Mouse (Mus musculus) spleen, adult 2 months (tissue): ENCODE data around the gene Mylk. TPM values are rescaled to one million over a fixed set of nuclear protein-coding genes. Genes with fewer than 3 reads are reported as not detected.

Source experiments
- DNase-seq, 2 experiments: peaks; one replicate each; pipeline versions ENCODE4 v3.0.0 to v3.0.0-alpha.2; 2012 to 2021; ENCODE audit warnings: low spot score in 2 of 2, low read depth in 1 of 2
- H3K27ac ChIP-seq: fragments of 200-500 bp; 2 replicates; pipeline ENCODE4 v1.5.1; 2012; ENCODE audit warnings: low read length, inconsistent platforms; ENCODE audit not compliant: insufficient read depth
- H3K27me3 ChIP-seq: fragments of 200-500 bp; 2 replicates; pipeline ENCODE4 v1.6.1; 2012; ENCODE audit warnings: mild to moderate bottlenecking, moderate library complexity, low read length, inconsistent platforms; ENCODE audit not compliant: control insufficient read depth, insufficient read depth
- H3K36me3 ChIP-seq: fragments of 200-500 bp; 2 replicates; pipeline ENCODE4 v1.6.1; 2012; ENCODE audit warnings: mild to moderate bottlenecking, low read length, inconsistent platforms; ENCODE audit not compliant: control insufficient read depth, insufficient read depth
- H3K4me1 ChIP-seq: fragments of 200-500 bp; 2 replicates; pipeline ENCODE4 v1.6.1; 2011; ENCODE audit warnings: inconsistent platforms; ENCODE audit not compliant: control insufficient read depth, insufficient read depth, insufficient read length
- H3K4me3 ChIP-seq: fragments of 200-500 bp; 2 replicates; pipeline ENCODE4 v1.5.1; 2011; ENCODE audit warnings: mild to moderate bottlenecking, inconsistent platforms; ENCODE audit not compliant: insufficient read depth, insufficient read length; ENCODE audit errors: extremely low read depth
- CTCF ChIP-seq: fragments of 200-500 bp; IDR thresholded peaks from 2 replicates; pipeline ENCODE4 v1.5.1; 2011; ENCODE audit warnings: mild to moderate bottlenecking, inconsistent platforms; ENCODE audit not compliant: insufficient read depth, insufficient read length, insufficient replicate concordance; ENCODE audit errors: extremely low read depth
- POLR2A ChIP-seq: fragments of 200-500 bp; IDR thresholded peaks from 2 replicates; pipeline ENCODE4 v1.6.1; 2011; ENCODE audit warnings: low read depth, low read length, inconsistent platforms
- WGBS: fragments of 180-500 bp; shearing (Covaris S2); methylation state at CpG from one replicate; pipeline ENCODE4 v1.1.7; 2018; 5-methylcytosine and 5-hydroxymethylcytosine counted together
- polyA plus RNA-seq: library from polyadenylated mRNA; depleted of rRNA; stranded (reverse); fragments of >200 nt; gene quantifications from 2 replicates; pipeline ENCODE4 v1.2.3, GENCODE M21; 2012; rRNA removed

Gene Mylk
- polyA plus RNA-seq, 1 experiment, result 41.9 TPM

DNA sequence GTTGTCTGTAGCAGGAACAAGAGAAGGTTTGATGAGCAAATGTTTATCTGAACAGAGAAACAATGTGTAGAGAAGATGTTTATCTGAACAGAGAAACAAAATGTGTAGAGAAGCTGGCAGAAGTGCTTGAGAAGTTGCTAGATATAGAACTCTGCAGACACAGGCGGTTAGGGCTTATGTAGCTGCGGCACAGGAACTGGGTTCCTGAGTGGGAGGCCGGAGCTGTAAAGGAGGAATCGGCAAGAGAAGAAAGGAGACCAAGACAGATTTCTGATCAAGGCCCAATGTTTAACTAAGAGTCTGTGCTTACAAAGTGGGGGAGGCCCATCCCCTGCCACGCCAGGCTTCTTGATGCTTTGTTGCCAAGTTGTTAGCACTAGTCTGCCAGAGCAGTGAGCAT is 291.7 kb downstream of the Mylk start:
- DNase-seq, result no peak
- Histone ChIP-seq H3K4me3 (no peak overlapping the region), H3K27ac (no peak overlapping the region), H3K36me3 (no peaks in the 10 kb centered on the region; the same call in 1 of the 2 replicates), H3K4me1 (peaks cover 4% of the 10 kb centered on the region; the same call in 1 of the 2 replicates), H3K27me3 (no peaks in the 10 kb centered on the region)
- 77% methylated on average over 5 of the region's 5 CpGs for WGBS
- no peak for TF ChIP-seq CTCF
- no peak for TF ChIP-seq POLR2A

DNA sequence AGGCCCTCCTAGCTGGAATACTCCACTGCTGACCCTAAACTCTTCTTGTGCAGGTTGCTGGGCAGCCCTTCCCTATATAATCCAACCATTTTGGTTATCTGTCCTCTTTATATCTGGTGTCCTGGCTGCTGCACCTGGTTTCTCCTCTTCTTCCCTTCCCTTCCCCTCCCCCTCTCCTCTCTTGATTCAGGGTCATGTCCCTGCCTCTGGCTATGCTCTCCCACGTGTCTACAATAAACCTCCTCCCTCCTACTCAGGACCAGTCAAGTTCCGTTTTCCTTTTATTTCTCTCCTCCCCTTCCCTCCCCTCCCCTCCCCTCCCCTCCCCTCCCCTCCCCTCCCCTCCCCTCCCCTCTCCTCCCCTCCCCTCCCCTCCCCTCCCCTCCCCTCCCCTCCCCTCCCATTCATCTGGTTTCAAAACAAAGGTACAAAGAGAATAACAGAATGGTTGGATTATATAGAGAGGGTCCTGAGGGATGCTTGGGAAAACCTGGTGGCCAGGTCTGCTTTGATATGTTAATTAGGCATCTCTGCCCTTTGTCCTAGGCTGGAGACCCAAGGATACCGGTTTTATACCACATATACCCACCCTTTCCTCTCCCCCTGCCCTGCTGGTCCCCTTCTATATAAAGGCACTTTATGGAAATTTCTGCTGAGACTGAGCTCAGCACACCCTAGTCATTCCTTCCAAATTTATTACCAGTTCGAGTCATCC is 293.5 kb downstream of the Mylk start:
- H3K27me3 ChIP-seq, result no peaks in the 10 kb centered on the region
- 71% methylated on average over 4 of the region's 4 CpGs for WGBS
- no peaks in the 10 kb centered on the region; the same call in 1 of the 2 replicates for H3K36me3 ChIP-seq
- TF ChIP-seq CTCF (no peak), POLR2A (no peak)
- no peak overlapping the region for H3K27ac ChIP-seq
- DNase-seq, result no peak
- H3K4me1 ChIP-seq, result peaks cover 4% of the 10 kb centered on the region; the same call in 1 of the 2 replicates
- H3K4me3 ChIP-seq, result no peak overlapping the region

GRCm38 (mm10) chr16:35040154-35040553 is 295.1 kb downstream of the Mylk start:
- TF ChIP-seq POLR2A (no peak), CTCF (no peak)
- H3K4me1 ChIP-seq, result no peaks in the 10 kb centered on the region; the same call in 1 of the 2 replicates
- H3K27ac ChIP-seq, result no peak overlapping the region
- H3K36me3 ChIP-seq, result no peaks in the 10 kb centered on the region; the same call in 1 of the 2 replicates
- H3K4me3 ChIP-seq, result no peak overlapping the region
- H3K27me3 ChIP-seq, result no peaks in the 10 kb centered on the region
- no peak for DNase-seq
- WGBS, result 84% methylated on average over 1 of the region's 1 CpGs

DNA sequence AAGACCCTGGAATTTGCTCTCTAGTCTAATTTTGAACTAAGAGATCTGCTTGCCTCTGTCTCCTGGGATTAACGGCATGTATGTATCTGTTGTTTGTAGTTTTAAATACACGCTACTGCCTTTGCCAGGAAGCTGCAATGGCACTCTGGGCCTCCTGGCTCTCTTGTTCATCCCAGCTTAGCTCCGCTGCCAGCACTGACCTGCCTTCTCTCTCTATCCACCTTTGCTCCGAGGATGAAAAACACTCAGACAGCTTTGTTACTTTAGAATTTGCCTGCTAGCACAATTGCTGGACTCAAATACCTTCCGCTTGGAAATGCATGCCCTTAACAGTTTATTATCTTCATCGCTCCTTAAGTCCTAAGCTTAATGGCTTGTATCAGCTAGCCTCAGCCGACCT is 296.0 kb downstream of the Mylk start:
- WGBS, result 96% methylated on average over 7 of the region's 7 CpGs
- TF ChIP-seq POLR2A (no peak), CTCF (no peak)
- no peaks in the 10 kb centered on the region for H3K27me3 ChIP-seq
- DNase-seq, result no peak
- H3K4me3 ChIP-seq, result no peak overlapping the region
- no peak overlapping the region for H3K27ac ChIP-seq
- peaks cover under 1% of the 10 kb centered on the region for H3K36me3 ChIP-seq
- no peaks in the 10 kb centered on the region for H3K4me1 ChIP-seq

- TF ChIP-seq POLR2A (no peak), CTCF (no peak)
- DNase-seq, result no peak
- WGBS, result 89% methylated on average over 6 of the region's 6 CpGs
- H3K4me1 ChIP-seq, result no peaks in the 10 kb centered on the region
- H3K36me3 ChIP-seq, result peaks cover 1% of the 10 kb centered on the region
- H3K27me3 ChIP-seq, result no peaks in the 10 kb centered on the region
- no peak overlapping the region for H3K4me3 ChIP-seq
- no peak overlapping the region for H3K27ac ChIP-seq
These were observed 301.2 kb downstream of the Mylk start for GRCm38 (mm10) chr16:35046081-35046775.

- H3K27ac ChIP-seq, result no peak overlapping the region
- no peak for TF ChIP-seq POLR2A
- TF ChIP-seq CTCF, result no peak
- 69% methylated on average over 6 of the region's 6 CpGs for WGBS
- peaks cover 1% of the 10 kb centered on the region for H3K36me3 ChIP-seq
- no peak for DNase-seq
- no peaks in the 10 kb centered on the region for H3K4me1 ChIP-seq
- H3K27me3 ChIP-seq, result no peaks in the 10 kb centered on the region
- no peak overlapping the region for H3K4me3 ChIP-seq
These were observed 302.4 kb downstream of the Mylk start for GRCm38 (mm10) chr16:35047272-35047969.

GRCm38 (mm10) chr16:35051066-35051465 is 306.1 kb downstream of the Mylk start:
- WGBS, result 78% methylated on average over 5 of the region's 5 CpGs
- no peak overlapping the region for H3K4me3 ChIP-seq
- no peak overlapping the region for H3K27ac ChIP-seq
- peaks cover 2% of the 10 kb centered on the region; the same call in 1 of the 2 replicates for H3K4me1 ChIP-seq
- H3K27me3 ChIP-seq, result no peaks in the 10 kb centered on the region
- no peak for DNase-seq
- TF ChIP-seq CTCF, result no peak
- no peak for TF ChIP-seq POLR2A
- H3K36me3 ChIP-seq, result peaks cover under 1% of the 10 kb centered on the region

Other genes with a start within 250 kb of the Mylk start
- 7.6 and 7.8 TPM in 2 replicates for gene Kalrn, start 171.7 kb upstream of the Mylk start, polyA plus RNA-seq
- gene Ropn1, start 95.3 kb upstream of the Mylk start, polyA plus RNA-seq, result not detected in 2 replicates
- gene Ccdc14, start 54.6 kb upstream of the Mylk start, polyA plus RNA-seq, result 0.85 and 1.1 TPM in 2 replicates